Mouse (Mus musculus): ENCODE measurements around the gene Ccdc60. TPM values are rescaled to one million over a fixed set of nuclear protein-coding genes. Genes with fewer than 3 reads are reported as not detected.

Ccdc60 gene
- total RNA-seq, 1 experiment: 0.54 TPM

DNA sequence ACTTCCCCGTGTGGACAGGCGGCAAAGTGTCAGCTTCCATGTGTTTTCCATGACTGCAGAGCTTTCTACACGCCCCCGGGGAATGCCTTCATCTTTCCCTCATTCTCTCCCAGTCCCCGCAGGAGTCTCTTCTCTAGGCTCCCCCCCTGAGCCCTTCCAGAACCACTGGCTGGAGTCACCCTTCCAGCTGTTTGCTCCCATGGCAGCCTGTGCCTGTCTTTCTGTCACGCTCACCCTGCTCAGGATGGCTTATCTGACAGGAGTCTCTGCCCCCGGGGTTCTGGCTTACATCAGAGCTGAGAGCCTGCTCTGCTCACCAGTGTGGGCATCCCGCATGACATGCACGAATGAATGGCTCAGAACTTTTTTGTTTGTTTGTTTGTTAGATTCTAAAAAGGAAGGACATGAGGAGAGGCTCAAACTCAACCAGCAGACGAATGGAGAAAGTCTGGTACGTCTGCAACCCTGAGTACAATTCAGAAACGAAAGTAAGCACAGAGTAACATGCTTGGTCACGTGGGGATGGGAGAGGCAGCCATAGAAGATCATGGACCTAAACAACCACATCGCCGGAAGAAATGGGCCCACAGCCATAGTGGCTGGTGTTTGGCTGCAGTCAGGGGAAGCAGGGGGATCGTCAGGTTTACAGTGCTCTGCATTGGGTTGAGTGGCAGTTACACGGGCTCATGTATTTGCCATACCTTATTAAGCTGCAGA is 17.1 kb downstream of the Ccdc60 start:
- in situ Hi-C loops (cut with MboI; ENCODE audit: low sequenced_read_pairs in 2 of 2, unreplicated experiment in 2 of 2): no loop called here
- Histone ChIP-seq H3K9me3 (ENCODE audit: control insufficient read depth, insufficient read depth, low read depth, low read length) (no peaks in the 10 kb centered on the region), H3K9ac (ENCODE audit: insufficient read depth, low read depth, low read length, poor library complexity, severe bottlenecking) (no peak overlapping the region), H3K36me3 (ENCODE audit: control insufficient read depth, insufficient read depth, low read length, poor library complexity, severe bottlenecking) (no peaks in the 10 kb centered on the region), H3K27ac (ENCODE audit: insufficient read depth, low read depth, low read length, poor library complexity, severe bottlenecking) (no peak overlapping the region), H3K4me1 (ENCODE audit: control insufficient read depth in 2 of 2, insufficient read depth in 2 of 2, low read length in 2 of 2, poor library complexity in 1 of 2) (no peaks in the 10 kb centered on the region; a peak in 1 of 4 replicates), H3K4me3 (ENCODE audit: insufficient read depth in 1 of 2, low read depth in 1 of 2, low read length in 2 of 2, poor library complexity in 1 of 2, severe bottlenecking in 1 of 2) (no peak overlapping the region)
- no peak for DNase-seq (ENCODE audit: low read depth, low spot score)
- no peak for TF ChIP-seq MAFK (IDR thresholded peaks at IDR 0.05; ENCODE audit: insufficient read depth, low read depth, low read length)
- TF ChIP-seq CHD2 (IDR thresholded peaks at IDR 0.05; ENCODE audit: low read depth, low read length): no peak
- TF ChIP-seq ZC3H11A (IDR thresholded peaks at IDR 0.05; ENCODE audit: borderline replicate concordance, low read depth, low read length): no peak

- no peak overlapping the region for H3K4me3 ChIP-seq (ENCODE audit: insufficient read depth in 1 of 2, low read depth in 1 of 2, low read length in 2 of 2, poor library complexity in 1 of 2, severe bottlenecking in 1 of 2)
- no peaks in the 10 kb centered on the region for H3K9me3 ChIP-seq (ENCODE audit: control insufficient read depth, insufficient read depth, low read depth, low read length)
- H3K27ac ChIP-seq (ENCODE audit: insufficient read depth, low read depth, low read length, poor library complexity, severe bottlenecking): no peak overlapping the region
- in situ Hi-C loops (cut with MboI; ENCODE audit: low sequenced_read_pairs in 2 of 2, unreplicated experiment in 2 of 2): no loop called here
- no peaks in the 10 kb centered on the region for H3K36me3 ChIP-seq (ENCODE audit: control insufficient read depth, insufficient read depth, low read length, poor library complexity, severe bottlenecking)
- no peak overlapping the region for H3K9ac ChIP-seq (ENCODE audit: insufficient read depth, low read depth, low read length, poor library complexity, severe bottlenecking)
- no peak for DNase-seq (ENCODE audit: low read depth, low spot score)
- H3K4me1 ChIP-seq (ENCODE audit: control insufficient read depth in 2 of 2, insufficient read depth in 2 of 2, low read length in 2 of 2, poor library complexity in 1 of 2): no peaks in the 10 kb centered on the region; a peak in 1 of 4 replicates
- no peak for TF ChIP-seq MAFK (IDR thresholded peaks at IDR 0.05; ENCODE audit: insufficient read depth, low read depth, low read length)
- no peak for TF ChIP-seq ZNF384 (IDR thresholded peaks at IDR 0.05; ENCODE audit: low read depth, low read length)
- TF ChIP-seq HCFC1 (IDR thresholded peaks at IDR 0.05; ENCODE audit: borderline replicate concordance, insufficient read depth, low read length): no peak
- no peak for TF ChIP-seq CHD2 (IDR thresholded peaks at IDR 0.05; ENCODE audit: low read depth, low read length)
- no peak for TF ChIP-seq ZC3H11A (IDR thresholded peaks at IDR 0.05; ENCODE audit: borderline replicate concordance, low read depth, low read length)
These were observed 19.3 kb downstream of the Ccdc60 start for GRCm38 (mm10) chr5:116269212-116270145.

DNA sequence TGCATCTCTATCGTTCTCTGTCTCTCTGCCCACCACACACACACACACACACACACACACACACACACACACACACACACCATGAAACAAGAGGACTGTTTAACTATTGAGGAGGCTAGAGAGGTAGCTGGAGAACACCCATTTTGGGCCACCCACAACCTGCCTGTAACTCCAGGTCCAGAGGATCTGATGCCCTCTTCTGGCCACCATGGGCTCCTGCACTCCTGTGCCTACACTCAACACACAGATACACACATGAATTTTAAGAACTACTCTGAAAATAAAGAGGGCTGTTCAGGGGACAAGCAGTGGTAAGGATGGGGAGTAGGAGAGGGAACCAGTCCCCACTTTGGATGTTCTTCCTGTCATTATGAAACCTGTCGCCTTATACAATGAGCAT is 26.1 kb downstream of the Ccdc60 start:
- in situ Hi-C loops (cut with MboI; ENCODE audit: low sequenced_read_pairs in 2 of 2, unreplicated experiment in 2 of 2): no loop called here
- Histone ChIP-seq H3K36me3 (ENCODE audit: control insufficient read depth, insufficient read depth, low read length, poor library complexity, severe bottlenecking) (no peaks in the 10 kb centered on the region), H3K9me3 (ENCODE audit: control insufficient read depth, insufficient read depth, low read depth, low read length) (no peaks in the 10 kb centered on the region), H3K27ac (ENCODE audit: insufficient read depth, low read depth, low read length, poor library complexity, severe bottlenecking) (no peak overlapping the region), H3K4me3 (ENCODE audit: insufficient read depth in 1 of 2, low read depth in 1 of 2, low read length in 2 of 2, poor library complexity in 1 of 2, severe bottlenecking in 1 of 2) (no peak overlapping the region), H3K9ac (ENCODE audit: insufficient read depth, low read depth, low read length, poor library complexity, severe bottlenecking) (no peak overlapping the region), H3K4me1 (ENCODE audit: control insufficient read depth in 2 of 2, insufficient read depth in 2 of 2, low read length in 2 of 2, poor library complexity in 1 of 2) (no peaks in the 10 kb centered on the region)
- DNase-seq (ENCODE audit: low read depth, low spot score): no peak
- TF ChIP-seq CHD2 (IDR thresholded peaks at IDR 0.05; ENCODE audit: low read depth, low read length) (no peak), ZC3H11A (IDR thresholded peaks at IDR 0.05; ENCODE audit: borderline replicate concordance, low read depth, low read length) (no peak), ZNF384 (IDR thresholded peaks at IDR 0.05; ENCODE audit: low read depth, low read length) (no peak), HCFC1 (IDR thresholded peaks at IDR 0.05; ENCODE audit: borderline replicate concordance, insufficient read depth, low read length) (no peak), MAFK (IDR thresholded peaks at IDR 0.05; ENCODE audit: insufficient read depth, low read depth, low read length) (no peak)

DNA sequence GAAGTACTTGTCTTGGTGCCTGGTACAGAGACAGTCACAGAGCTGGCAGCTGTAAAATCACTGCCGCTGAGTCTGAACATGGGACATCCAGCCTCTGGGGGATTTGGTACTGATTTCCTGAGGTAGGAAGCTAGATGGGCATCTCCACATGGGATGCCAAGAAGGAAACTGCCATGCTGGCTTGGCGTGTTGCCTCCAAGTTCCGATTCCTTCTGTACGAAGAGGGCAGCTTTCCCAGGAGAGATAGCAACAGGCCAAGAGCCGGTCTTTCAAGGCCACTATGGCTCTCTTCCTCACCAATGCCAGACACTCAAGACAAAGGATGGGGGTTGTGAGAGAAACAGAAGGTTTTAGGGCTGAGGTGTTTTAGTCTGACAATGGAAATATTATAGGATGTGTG is 26.8 kb downstream of the Ccdc60 start:
- Histone ChIP-seq H3K27ac (ENCODE audit: insufficient read depth, low read depth, low read length, poor library complexity, severe bottlenecking) (no peak overlapping the region), H3K4me3 (ENCODE audit: insufficient read depth in 1 of 2, low read depth in 1 of 2, low read length in 2 of 2, poor library complexity in 1 of 2, severe bottlenecking in 1 of 2) (no peak overlapping the region), H3K4me1 (ENCODE audit: control insufficient read depth in 2 of 2, insufficient read depth in 2 of 2, low read length in 2 of 2, poor library complexity in 1 of 2) (no peaks in the 10 kb centered on the region), H3K9ac (ENCODE audit: insufficient read depth, low read depth, low read length, poor library complexity, severe bottlenecking) (no peak overlapping the region), H3K9me3 (ENCODE audit: control insufficient read depth, insufficient read depth, low read depth, low read length) (no peaks in the 10 kb centered on the region), H3K36me3 (ENCODE audit: control insufficient read depth, insufficient read depth, low read length, poor library complexity, severe bottlenecking) (no peaks in the 10 kb centered on the region)
- TF ChIP-seq ZNF384 (IDR thresholded peaks at IDR 0.05; ENCODE audit: low read depth, low read length) (no peak), CHD2 (IDR thresholded peaks at IDR 0.05; ENCODE audit: low read depth, low read length) (no peak), MAFK (IDR thresholded peaks at IDR 0.05; ENCODE audit: insufficient read depth, low read depth, low read length) (no peak), ZC3H11A (IDR thresholded peaks at IDR 0.05; ENCODE audit: borderline replicate concordance, low read depth, low read length) (no peak), HCFC1 (IDR thresholded peaks at IDR 0.05; ENCODE audit: borderline replicate concordance, insufficient read depth, low read length) (no peak)
- DNase-seq (ENCODE audit: low read depth, low spot score): no peak
- in situ Hi-C loops (cut with MboI; ENCODE audit: low sequenced_read_pairs in 2 of 2, unreplicated experiment in 2 of 2): no loop called here
